Mouse (Mus musculus) CH12.LX (cell line): ENCODE measurements around the gene Rap2b.

ENCODE experiments used
- CTCF ChIP-seq, 2 experiments: IDR thresholded peaks in 1 of 2; conservative IDR thresholded peaks in 1 of 2; 2 replicates each; pipeline ENCODE4 v1.5.1; 2011 to 2012; ENCODE audit warnings: low read depth in 2 of 2, low read length in 2 of 2, improper control_type of control experiment in 1 of 2, inconsistent platforms in 1 of 2, mild to moderate bottlenecking in 1 of 2, moderate library complexity in 1 of 2
- E2F4 ChIP-seq: IDR thresholded peaks from 2 replicates; pipeline ENCODE4 v1.6.1; 2011; ENCODE audit warnings: low read depth, low read length, improper control_type of control experiment; ENCODE audit not compliant: insufficient replicate concordance
- EP300 ChIP-seq: IDR thresholded peaks from 2 replicates; pipeline ENCODE4 v1.6.1; 2011; ENCODE audit warnings: low read length, improper control_type of control experiment
- GABPA ChIP-seq: IDR thresholded peaks from 2 replicates; pipeline ENCODE4 v1.6.1; 2012; ENCODE audit warnings: low read depth, low read length, improper control_type of control experiment, inconsistent platforms; ENCODE audit not compliant: insufficient replicate concordance
- HCFC1 ChIP-seq: IDR thresholded peaks from 2 replicates; pipeline ENCODE4 v1.6.1; 2012; ENCODE audit warnings: low read depth, mild to moderate bottlenecking, inconsistent platforms, low read length, improper control_type of control experiment
- MAFK ChIP-seq: IDR thresholded peaks from 2 replicates; pipeline ENCODE4 v1.6.1; 2011; ENCODE audit warnings: low read length, improper control_type of control experiment; ENCODE audit not compliant: insufficient replicate concordance
- MYC ChIP-seq: IDR thresholded peaks from 2 replicates; pipeline ENCODE4 v1.6.1; 2011; ENCODE audit warnings: low read depth, mild to moderate bottlenecking, improper control_type of control experiment, low read length
- RAD21 ChIP-seq: IDR thresholded peaks from 2 replicates; pipeline ENCODE4 v1.6.1; 2011; ENCODE audit warnings: low read depth, mild to moderate bottlenecking, low read length, improper control_type of control experiment, moderate library complexity
- RCOR1 ChIP-seq: conservative IDR thresholded peaks from 2 replicates; pipeline ENCODE4 v1.6.1; 2012; ENCODE audit warnings: low read depth, mild to moderate bottlenecking, inconsistent platforms, low read length, improper control_type of control experiment
- USF2 ChIP-seq: conservative IDR thresholded peaks from 2 replicates; pipeline ENCODE4 v1.6.1; 2011; ENCODE audit warnings: low read depth, low read length, improper control_type of control experiment
- ZNF384 ChIP-seq: IDR thresholded peaks from 2 replicates; pipeline ENCODE4 v1.6.1; 2012; ENCODE audit warnings: low read depth, low read length, improper control_type of control experiment, inconsistent platforms

DNA sequence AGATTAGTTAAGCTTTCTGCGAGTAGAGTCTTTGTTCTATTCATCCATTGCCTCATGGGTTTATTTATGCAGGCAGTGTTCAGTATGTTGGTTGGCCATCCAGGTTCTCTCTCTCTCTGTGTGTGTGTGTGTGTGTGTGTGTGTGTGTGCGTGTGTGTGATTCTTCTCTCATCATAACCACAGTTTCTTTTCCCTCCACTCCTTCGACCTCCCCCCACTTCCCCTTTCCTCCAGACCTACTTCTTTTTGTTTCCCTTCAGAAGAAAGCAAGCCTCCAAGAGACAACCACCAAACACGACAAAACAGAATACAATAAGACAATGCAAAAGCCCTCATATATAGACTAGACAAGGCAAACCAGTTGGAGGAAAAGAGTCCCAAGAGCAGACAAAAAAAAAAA, 45.5 kb downstream of the Rap2b start:
- TF ChIP-seq HCFC1 (no peak), RCOR1 (no peak), EP300 (no peak), GABPA (no peak), MYC (no peak), RAD21 (no peak), MAFK (no peak), CTCF (conservative IDR thresholded peaks at IDR 0.05 in 1 of 2, IDR thresholded peaks at IDR 0.05 in 1 of 2; ENCODE audit: low read depth in 2 of 2, low read length in 2 of 2) (no peak), E2F4 (no peak), ZNF384 (no peak), USF2 (no peak)
